Mouse (Mus musculus) kidney, embryonic 14.5 days (tissue): Measurements from ENCODE around the gene Fasn. TPM values are rescaled to one million over a fixed set of nuclear protein-coding genes. Genes with fewer than 3 reads are reported as not detected.
A peak's percentile ranks its signal among the peaks of the same experiment; 100 is the strongest.

Experiments
- ATAC-seq: fragments of 200-750 bp; cut with Nextera tagmentation; 2 replicates; pipeline ENCODE4 v1.8.0; 2017; ENCODE audit warnings: moderate number of reproducible peaks, mild to moderate bottlenecking, moderate TSS enrichment, moderate library complexity; ENCODE audit not compliant: low FRiP score, low TSS enrichment
- H3K27ac ChIP-seq: fragments of 300-500 bp; sonication (generic); 2 replicates; pipeline ENCODE4 v1.5.1; 2014; ENCODE audit warnings: low read depth, mild to moderate bottlenecking, low read length, moderate library complexity, mixed read lengths
- H3K27me3 ChIP-seq: fragments of 300-500 bp; sonication (generic); 2 replicates; pipeline ENCODE4 v1.6.1; 2014; ENCODE audit warnings: mild to moderate bottlenecking, low read length; ENCODE audit not compliant: control insufficient read depth, insufficient read depth
- H3K36me3 ChIP-seq: fragments of 300-500 bp; sonication (generic); 2 replicates; pipeline ENCODE4 v1.6.1; 2014; ENCODE audit warnings: low read length, mixed read lengths; ENCODE audit not compliant: control insufficient read depth, insufficient read depth
- H3K4me1 ChIP-seq: fragments of 300-500 bp; sonication (generic); 2 replicates; pipeline ENCODE4 v1.6.1; 2014; ENCODE audit warnings: low read length, mixed read lengths; ENCODE audit not compliant: control insufficient read depth, insufficient read depth
- H3K4me2 ChIP-seq: fragments of 300-500 bp; sonication (generic); replicated peaks from 2 replicates; pipeline ENCODE4 v1.6.1; 2014; ENCODE audit warnings: low read depth, mild to moderate bottlenecking, low read length
- H3K4me3 ChIP-seq: fragments of 300-500 bp; sonication (generic); 2 replicates; pipeline ENCODE4 v1.5.1; 2014; ENCODE audit warnings: mild to moderate bottlenecking, low read length
- H3K9ac ChIP-seq: fragments of 300-500 bp; sonication (generic); 2 replicates; pipeline ENCODE4 v1.6.1; 2014; ENCODE audit warnings: low read depth, mild to moderate bottlenecking, low read length, moderate library complexity
- H3K9me3 ChIP-seq: fragments of 300-500 bp; sonication (generic); 2 replicates; pipeline ENCODE4 v1.6.1; 2016; ENCODE audit warnings: low read length; ENCODE audit not compliant: control insufficient read depth
- WGBS: fragments of 180-500 bp; shearing (Covaris S2); extraction: QIAGEN DNeasy Blood & Tissue Kit; methylation state at CpG from one replicate; pipeline ENCODE4 v1.1.7; 2014; 5-methylcytosine and 5-hydroxymethylcytosine counted together
- polyA plus RNA-seq: library from polyadenylated mRNA; unstranded; fragments of >200 nt; fragmentation: Nextera tagmentation; extraction: Ambion mirVana; gene quantifications from 2 replicates; pipeline ENCODE4 v1.2.1, GENCODE M21; 2014

Fasn gene
- polyA plus RNA-seq, 1 experiment from 2014 or later: 79.9 TPM

DNA sequence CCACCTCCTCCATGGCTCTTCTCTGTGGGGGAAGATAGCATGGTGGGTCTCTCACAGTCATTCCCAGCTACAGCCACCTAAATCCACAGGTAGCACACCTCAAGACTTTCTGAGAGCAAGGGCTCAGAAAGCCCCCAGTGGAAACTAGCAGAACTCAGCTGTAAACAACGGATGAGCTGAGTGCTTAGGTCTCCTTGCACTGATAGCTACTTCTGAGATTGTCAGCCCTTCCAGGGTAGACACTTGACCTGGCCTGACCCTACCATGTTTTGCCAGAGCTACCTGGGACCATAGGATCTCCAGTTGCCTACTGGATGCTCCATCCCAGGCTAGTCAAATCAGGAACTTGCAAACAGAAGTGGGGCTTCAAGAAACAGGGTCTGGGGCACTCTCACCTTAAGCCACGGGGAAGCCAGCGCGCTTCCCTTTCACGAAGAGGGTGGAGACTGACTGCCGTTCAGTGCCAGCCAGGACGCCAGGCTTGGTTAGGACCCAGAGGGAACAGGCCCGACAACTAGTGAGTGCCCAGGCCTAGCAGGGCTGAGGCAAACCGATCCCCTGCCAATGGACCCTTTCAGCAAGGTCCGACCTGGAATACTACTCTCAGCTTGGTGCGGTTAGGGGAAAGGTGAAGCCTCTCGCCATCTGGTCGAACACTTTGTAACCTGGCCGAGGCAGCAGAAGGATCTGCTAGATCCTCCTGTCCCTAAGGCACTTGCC is 1.4 kb downstream of the Fasn start:
- Histone ChIP-seq H3K4me3 (peak overlapping the region; percentile 89), H3K27me3 (no peaks in the 10 kb centered on the region), H3K36me3 (peaks cover 39% of the 10 kb centered on the region), H3K27ac (peak overlapping the region; percentile 98), H3K4me2 (peak overlapping the region; percentile 96), H3K9me3 (no peaks in the 10 kb centered on the region), H3K4me1 (peaks cover 14% of the 10 kb centered on the region), H3K9ac (peak overlapping the region; percentile 93)
- WGBS: under 1% methylated on average over 14 of the region's 14 CpGs
- ATAC-seq: no peak

DNA sequence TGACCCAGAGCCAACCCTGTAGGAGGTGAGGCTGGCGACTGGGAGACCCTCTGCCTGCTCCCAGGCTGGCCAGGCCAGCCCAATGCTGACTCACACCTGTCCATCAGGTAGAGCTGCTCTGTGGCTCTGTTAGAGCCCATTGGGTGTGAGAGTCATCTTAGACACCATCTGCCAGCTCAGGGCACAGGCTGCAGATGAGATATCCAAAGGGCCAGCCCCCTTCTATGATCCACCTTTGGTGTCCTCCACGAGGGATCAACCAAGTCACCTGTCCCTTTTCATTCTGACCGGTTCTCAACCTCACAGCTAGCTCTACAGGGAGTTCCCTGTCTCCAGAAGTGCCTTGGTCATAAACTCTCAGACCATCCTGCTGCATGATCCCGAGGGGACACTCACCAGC is 2.0 kb downstream of the Fasn start:
- ATAC-seq: no peak
- peak overlapping the region; percentile 89 for H3K4me3 ChIP-seq
- 43% methylated on average over 4 of the region's 4 CpGs for WGBS
- H3K27me3 ChIP-seq: no peaks in the 10 kb centered on the region
- H3K9me3 ChIP-seq: no peaks in the 10 kb centered on the region
- H3K9ac ChIP-seq: peak overlapping the region; percentile 93
- H3K4me1 ChIP-seq: peaks cover 14% of the 10 kb centered on the region
- H3K27ac ChIP-seq: no peak overlapping the region
- peak overlapping the region; percentile 96 for H3K4me2 ChIP-seq
- peaks cover 46% of the 10 kb centered on the region for H3K36me3 ChIP-seq

- no peak overlapping the region for H3K9ac ChIP-seq
- peaks cover 56% of the 10 kb centered on the region for H3K36me3 ChIP-seq
- peaks cover 14% of the 10 kb centered on the region for H3K4me1 ChIP-seq
- no peaks in the 10 kb centered on the region for H3K9me3 ChIP-seq
- H3K27ac ChIP-seq: no peak overlapping the region
- H3K4me3 ChIP-seq: peak overlapping the region; percentile 89; the same call in 1 of the 2 replicates
- peak overlapping the region; percentile 96; the same call in 1 of the 2 replicates for H3K4me2 ChIP-seq
- H3K27me3 ChIP-seq: no peaks in the 10 kb centered on the region
- 86% methylated on average over 14 of the region's 14 CpGs for WGBS
- ATAC-seq: no peak
These were observed 3.0 kb downstream of the Fasn start for GRCm38 (mm10) chr11:120821076-120821922.

DNA sequence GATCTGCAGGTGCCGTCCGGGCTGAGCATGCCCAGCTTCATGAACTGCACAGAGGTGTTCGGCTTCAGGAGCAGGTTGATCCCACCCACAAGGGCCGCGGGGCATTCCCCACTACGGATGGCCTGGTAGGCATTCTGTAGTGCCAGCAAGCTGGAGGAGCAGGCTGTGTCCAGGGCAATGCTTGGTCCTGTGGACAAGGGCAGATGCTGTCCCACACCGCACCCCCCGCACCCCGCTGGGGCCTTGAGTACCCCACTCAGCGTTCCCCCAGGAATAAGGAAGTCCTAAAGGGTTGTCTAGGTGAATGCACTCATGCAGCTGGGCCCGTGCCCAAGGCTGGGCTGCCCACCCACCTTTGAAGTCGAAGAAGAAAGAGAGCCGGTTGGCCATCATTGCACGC is 3.8 kb downstream of the Fasn start:
- Histone ChIP-seq H3K27ac (no peak overlapping the region), H3K9me3 (no peaks in the 10 kb centered on the region), H3K4me3 (no peak overlapping the region), H3K4me1 (peaks cover 14% of the 10 kb centered on the region), H3K4me2 (no peak overlapping the region), H3K9ac (no peak overlapping the region), H3K36me3 (peaks cover 64% of the 10 kb centered on the region), H3K27me3 (no peaks in the 10 kb centered on the region)
- no peak for ATAC-seq
- WGBS: 95% methylated on average over 14 of the region's 14 CpGs

DNA sequence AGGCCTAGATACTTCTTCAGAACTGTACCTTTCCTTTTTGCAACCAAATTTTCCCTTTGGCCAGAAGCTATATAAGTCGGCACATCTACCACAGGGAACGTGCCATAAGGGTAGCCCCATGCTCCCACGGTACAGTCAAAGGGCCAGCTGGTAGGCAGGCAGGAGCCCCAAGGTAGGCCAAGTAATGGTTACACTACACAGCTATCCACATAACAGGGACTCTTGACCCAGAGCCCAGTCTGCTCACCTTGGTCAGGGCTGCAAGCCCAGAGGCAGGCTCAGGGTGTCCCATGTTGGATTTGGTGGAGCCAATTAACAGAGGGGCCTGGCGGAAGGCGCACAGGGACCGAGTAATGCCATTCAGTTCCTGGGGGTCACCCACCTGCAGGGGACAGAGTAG is 4.8 kb downstream of the Fasn start:
- 96% methylated on average over 6 of the region's 6 CpGs for WGBS
- no peak for ATAC-seq
- no peak overlapping the region for H3K27ac ChIP-seq

GRCm38 (mm10) chr11:120818251-120818650 is 6.1 kb downstream of the Fasn start:
- no peaks in the 10 kb centered on the region for H3K9me3 ChIP-seq
- H3K27ac ChIP-seq: no peak overlapping the region
- peaks cover 14% of the 10 kb centered on the region for H3K4me1 ChIP-seq
- H3K4me3 ChIP-seq: no peak overlapping the region
- peaks cover 86% of the 10 kb centered on the region for H3K36me3 ChIP-seq
- H3K27me3 ChIP-seq: no peaks in the 10 kb centered on the region
- ATAC-seq: no peak
- H3K4me2 ChIP-seq: no peak overlapping the region
- no peak overlapping the region for H3K9ac ChIP-seq
- WGBS: 98% methylated on average over 13 of the region's 13 CpGs

More for the DNA sequence above, 4.8 kb downstream of the Fasn start:
- H3K36me3 ChIP-seq: peaks cover 73% of the 10 kb centered on the region
- H3K4me1 ChIP-seq: peaks cover 14% of the 10 kb centered on the region
- no peak overlapping the region for H3K4me2 ChIP-seq
- H3K4me3 ChIP-seq: no peak overlapping the region
- H3K9me3 ChIP-seq: no peaks in the 10 kb centered on the region
- H3K27me3 ChIP-seq: no peaks in the 10 kb centered on the region
- H3K9ac ChIP-seq: no peak overlapping the region

DNA sequence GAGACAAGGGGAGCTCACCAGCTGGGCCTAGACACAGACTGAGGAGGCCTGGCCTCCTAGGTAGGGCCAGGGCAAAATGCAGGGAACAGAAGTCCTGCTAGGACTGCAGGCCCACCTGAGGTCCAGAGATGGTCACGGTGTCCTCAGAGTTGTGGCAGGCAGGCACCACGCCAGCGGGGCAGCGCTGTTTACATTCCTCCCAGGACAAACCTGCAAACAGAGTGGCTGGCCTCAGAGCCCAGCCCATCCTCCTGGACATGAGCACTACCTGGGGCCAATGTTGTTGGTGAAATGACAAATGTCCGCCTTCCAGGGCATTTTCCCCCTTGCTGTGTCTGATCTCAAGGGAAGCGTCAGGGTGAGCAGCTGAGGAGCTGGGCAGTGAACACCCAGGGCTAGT is 7.0 kb downstream of the Fasn start:
- no peak for ATAC-seq
- 97% methylated on average over 6 of the region's 6 CpGs for WGBS
- Histone ChIP-seq H3K4me1 (peaks cover 10% of the 10 kb centered on the region), H3K27me3 (no peaks in the 10 kb centered on the region), H3K4me2 (no peak overlapping the region), H3K27ac (no peak overlapping the region), H3K9me3 (no peaks in the 10 kb centered on the region), H3K9ac (no peak overlapping the region), H3K4me3 (no peak overlapping the region), H3K36me3 (peaks cover 95% of the 10 kb centered on the region)

DNA sequence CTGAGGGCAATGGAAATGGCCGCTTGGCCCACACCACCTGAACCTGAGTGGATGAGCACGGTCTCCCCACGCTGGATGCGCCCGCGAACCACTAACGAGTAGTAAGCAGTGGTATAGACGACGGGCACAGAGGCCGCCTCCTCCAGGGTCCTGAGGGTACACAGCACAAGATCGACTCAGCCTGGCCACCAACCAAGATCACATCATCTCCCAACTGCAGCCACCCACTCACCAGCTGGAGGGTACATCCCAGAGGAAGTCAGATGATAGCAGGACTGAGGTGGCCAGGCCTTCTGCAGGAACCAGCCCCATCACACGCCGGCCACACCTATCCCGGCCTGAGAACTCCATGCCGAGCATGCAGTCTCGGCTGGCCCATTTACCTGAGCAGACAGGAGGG is 12.3 kb downstream of the Fasn start:
- WGBS: 97% methylated on average over 16 of the region's 16 CpGs
- no peak for ATAC-seq

DNA sequence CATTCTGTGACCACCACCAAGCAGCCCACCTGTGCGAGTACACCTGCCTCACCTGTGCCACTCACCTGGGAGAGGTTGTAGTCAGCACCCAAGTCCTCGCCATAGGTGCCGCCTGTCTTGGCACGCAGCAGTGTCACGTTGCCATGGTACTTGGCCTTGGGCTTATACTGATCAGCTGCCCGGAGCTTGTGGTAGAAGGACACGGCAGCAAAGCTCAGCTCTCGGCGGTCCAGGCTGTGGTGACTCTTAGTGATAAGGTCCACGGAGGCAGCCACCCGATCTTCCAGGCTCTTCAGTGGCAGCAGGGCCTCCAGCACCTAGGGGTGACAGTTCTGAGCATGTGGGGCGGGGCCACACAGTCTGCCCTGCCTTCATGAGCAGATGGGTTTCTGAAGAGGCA is 16.3 kb downstream of the Fasn start:
- Histone ChIP-seq H3K9ac (no peak overlapping the region), H3K4me1 (no peaks in the 10 kb centered on the region), H3K4me2 (no peak overlapping the region), H3K27ac (no peak overlapping the region), H3K36me3 (peaks cover 78% of the 10 kb centered on the region), H3K4me3 (no peak overlapping the region), H3K27me3 (no peaks in the 10 kb centered on the region), H3K9me3 (no peaks in the 10 kb centered on the region)
- 93% methylated on average over 12 of the region's 12 CpGs for WGBS
- no peak for ATAC-seq

More for the DNA sequence above, 12.3 kb downstream of the Fasn start:
- H3K4me3 ChIP-seq: no peak overlapping the region
- no peaks in the 10 kb centered on the region for H3K4me1 ChIP-seq
- H3K27ac ChIP-seq: no peak overlapping the region
- H3K27me3 ChIP-seq: no peaks in the 10 kb centered on the region
- H3K36me3 ChIP-seq: peaks cover 100% of the 10 kb centered on the region
- no peak overlapping the region for H3K4me2 ChIP-seq
- no peak overlapping the region for H3K9ac ChIP-seq
- no peaks in the 10 kb centered on the region for H3K9me3 ChIP-seq
